In the genomic region with DNA sequence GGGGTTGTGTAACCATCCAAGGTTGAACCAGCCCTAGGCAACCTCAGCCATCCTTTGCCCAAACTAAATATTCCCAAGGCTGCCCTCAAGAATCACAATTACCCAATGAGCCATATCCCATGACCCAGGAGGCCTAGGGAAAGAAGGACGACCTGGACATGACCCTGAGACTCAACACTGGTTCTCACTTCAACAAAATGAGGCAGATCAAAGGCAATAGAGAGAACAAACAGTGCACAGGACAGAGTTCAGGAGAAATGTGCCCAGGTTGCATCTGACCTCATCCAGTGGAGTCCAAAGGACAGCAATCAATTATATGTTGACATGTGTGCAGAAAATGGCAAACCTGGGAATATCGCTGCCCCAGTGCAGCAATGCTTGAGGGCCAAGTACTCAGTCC, we compare ENCODE assay signal across 21 mouse cellular contexts. TPM values are rescaled to one million over a fixed set of nuclear protein-coding genes. Genes with fewer than 3 reads are reported as not detected.
"Had no signal": no experiment of that assay in that cellular context is flagged by ENCODE, and none has a peak within 500 bp of the region (broad histone marks: within the 10 kb centered on the region; RNA-seq: fewer than 3 reads in every experiment).

No protein-coding gene starts in this region.

RNA-seq across cellular contexts. Expression of a gene that starts 16.8 kb away (rescaled TPM):
- total RNA-seq: layer of hippocampus, adult 18-20 months; layer of hippocampus, postnatal 14 days; left cerebral cortex, adult 8-10 months; left cerebral cortex, postnatal 14 days; left cerebral cortex, postnatal 4 days; megakaryocyte progenitor cell, adult 5-6 weeks; megakaryocyte-erythroid progenitor cell, adult 5-6 weeks; midbrain, postnatal 0 days had no signal
- polyA plus RNA-seq: hindbrain, embryonic 16.5 days; limb, embryonic 13.5 days; lung, embryonic 16.5 days; midbrain, embryonic 11.5 days; midbrain, embryonic 14.5 days; midbrain, postnatal 0 days; neural tube, embryonic 11.5 days; neural tube, embryonic 14.5 days; small intestine, adult 2 months; spleen, adult 2 months had no signal

RNA-seq across cellular contexts. Expression of a gene that starts 43.0 kb away (rescaled TPM):
- total RNA-seq: layer of hippocampus, postnatal 14 days; left cerebral cortex, postnatal 14 days; left cerebral cortex, postnatal 4 days; megakaryocyte progenitor cell, adult 5-6 weeks; megakaryocyte-erythroid progenitor cell, adult 5-6 weeks; midbrain, postnatal 0 days had no signal
- polyA plus RNA-seq: hindbrain, embryonic 16.5 days; limb, embryonic 13.5 days; midbrain, embryonic 11.5 days; midbrain, embryonic 14.5 days; midbrain, postnatal 0 days; neural tube, embryonic 11.5 days; neural tube, embryonic 14.5 days had no signal

RNA-seq across cellular contexts. Expression of a gene that starts 56.2 kb away (rescaled TPM):
- total RNA-seq: layer of hippocampus, postnatal 14 days; left cerebral cortex, postnatal 14 days; left cerebral cortex, postnatal 4 days; megakaryocyte progenitor cell, adult 5-6 weeks; megakaryocyte-erythroid progenitor cell, adult 5-6 weeks; midbrain, postnatal 0 days had no signal
- polyA plus RNA-seq: hindbrain, embryonic 16.5 days; kidney, embryonic 15.5 days; limb, embryonic 13.5 days; lung, adult 2 months; lung, embryonic 16.5 days; midbrain, embryonic 11.5 days; midbrain, embryonic 14.5 days; midbrain, postnatal 0 days; neural tube, embryonic 11.5 days; neural tube, embryonic 14.5 days; small intestine, adult 2 months; spleen, adult 2 months; stomach, embryonic 16.5 days; thymus, adult 2 months had no signal
